8 mouse cellular contexts compared by ENCODE assay signal in genomic region chr15:77364026-77364425, GRCm38 (mm10). TPM values are rescaled to one million over a fixed set of nuclear protein-coding genes. Genes with fewer than 3 reads are reported as not detected.
DNase-seq lines count a peak whose midpoint lies in the region; ATAC-seq and TF ChIP-seq lines count a peak whose summit lies in the region.

No protein-coding gene starts in this region.

- intact Hi-C loops in gastrocnemius, adult 2 months (cut with DNase I): loop anchor here (5.0 to 10.0 kb wide), 2 partner anchors 327 to 389 kb away; no protein-coding TSS in a partner anchor
- intact Hi-C loops in left cerebral cortex, adult 2 months (cut with DNase I): no loop called here

- DNase-seq in gastrocnemius, adult 2 months: peak; percentile 60
- DNase-seq in gastrocnemius, postnatal 4 days (ENCODE audit: low spot score in 2 of 2): no peak
- peak; percentile 28 to 32 for DNase-seq in urinary bladder, postnatal 36 days (ENCODE audit: low spot score in 2 of 2)
- DNase-seq in urinary bladder, postnatal 4 days (ENCODE audit: low spot score in 2 of 2): no peak
- peak; percentile 60 to 68 for DNase-seq in left cerebral cortex, adult 2 months (ENCODE audit: extremely low spot score in 1 of 2, low spot score in 2 of 2)
- DNase-seq in spleen, adult 12 weeks (ENCODE audit: low spot score): no peak
- no peak for DNase-seq in cerebellum, adult 11 months

- H3K4me1 ChIP-seq in stomach, embryonic 16.5 days (ENCODE audit: control insufficient read depth, insufficient read depth, low read length): peaks cover 41% of the 10 kb centered on the region

- no peaks in the 10 kb centered on the region for H3K36me3 ChIP-seq in stomach, embryonic 16.5 days (ENCODE audit: control insufficient read depth, insufficient read depth, low read length)

- H3K9me3 ChIP-seq in stomach, embryonic 16.5 days (replicated peaks; ENCODE audit: control insufficient read depth, low read length): no peaks in the 10 kb centered on the region

- H3K4me3 ChIP-seq in gastrocnemius, adult 2 months: peak overlapping the region; percentile 48
- H3K4me3 ChIP-seq in left cerebral cortex, adult 2 months: no peak overlapping the region
- no peak overlapping the region for H3K4me3 ChIP-seq in stomach, embryonic 16.5 days (replicated peaks; ENCODE audit: low read length)

- WGBS in stomach, embryonic 16.5 days: 67% methylated on average over 3 of the region's 3 CpGs

- no peak for ATAC-seq in stomach, embryonic 16.5 days (ENCODE audit: insufficient read depth, low FRiP score)

- no peak overlapping the region for H3K9ac ChIP-seq in stomach, embryonic 16.5 days (ENCODE audit: low read length)

- H3K4me2 ChIP-seq in stomach, embryonic 16.5 days (ENCODE audit: low read depth, low read length): no peak overlapping the region

- peak overlapping the region; percentile 98 for H3K27ac ChIP-seq in gastrocnemius, adult 2 months
- H3K27ac ChIP-seq in left cerebral cortex, adult 2 months: peak overlapping the region; percentile 98
- peak overlapping the region; percentile 34; the same call in 1 of the 2 replicates for H3K27ac ChIP-seq in stomach, embryonic 16.5 days (ENCODE audit: low read length)

- TF ChIP-seq CTCF in gastrocnemius, adult 2 months (IDR thresholded peaks at IDR 0.05): no peak
- no peak for TF ChIP-seq CTCF in left cerebral cortex, adult 2 months (IDR thresholded peaks at IDR 0.05)

- H3K27me3 ChIP-seq in stomach, embryonic 16.5 days (ENCODE audit: control insufficient read depth, insufficient read depth, low read length): no peaks in the 10 kb centered on the region

RNA-seq across cellular contexts. Expression of gene Apol7a, which starts 34.9 kb away (rescaled TPM):
- 1 to 10 TPM in 1 of 2 experiments, under 1 TPM in 1; 0.31 to 1.2 TPM for total RNA-seq in gastrocnemius, adult 2 months (2021)
- total RNA-seq in gastrocnemius, postnatal 4 days (2021): under 1 TPM; 0.69 to 0.86 TPM
- total RNA-seq in left cerebral cortex, adult 2 months (2021): under 1 TPM; 0.30 to 0.32 TPM
- 9.0 and 17.9 TPM in 2 replicates for polyA plus RNA-seq in stomach, embryonic 16.5 days (2015; fragmentation: Nextera tagmentation; extraction: Ambion mirVana)

RNA-seq across cellular contexts. Expression of gene Apol9a, which starts 46.9 kb away (rescaled TPM):
- total RNA-seq in gastrocnemius, adult 2 months (2021): not detected
- total RNA-seq in gastrocnemius, postnatal 4 days (2021): not detected
- total RNA-seq in left cerebral cortex, adult 2 months (2021): not detected
- polyA plus RNA-seq in stomach, embryonic 16.5 days (2015; fragmentation: Nextera tagmentation; extraction: Ambion mirVana): not detected in 2 replicates

RNA-seq across cellular contexts. Expression of gene Rbfox2, which starts 57.2 kb away (rescaled TPM):
- 10 to 100 TPM; 48.2 to 78.6 TPM for total RNA-seq in gastrocnemius, adult 2 months (2021)
- 100 to 1,000 TPM; 289 to 339 TPM for total RNA-seq in gastrocnemius, postnatal 4 days (2021)
- 100 to 1,000 TPM; 248 to 258 TPM for total RNA-seq in left cerebral cortex, adult 2 months (2021)
- 55.7 and 63.6 TPM in 2 replicates for polyA plus RNA-seq in stomach, embryonic 16.5 days (2015; fragmentation: Nextera tagmentation; extraction: Ambion mirVana)

Comparison
In these comparisons a context has a peak if more than half of its experiments do, and no peak if none do; other contexts are left out.
1. DNase-seq: peak in gastrocnemius, adult 2 months (single experiment), urinary bladder, postnatal 36 days (2 of 2) and left cerebral cortex, adult 2 months (2 of 2); none in gastrocnemius, postnatal 4 days (0 of 2), urinary bladder, postnatal 4 days (0 of 2), spleen, adult 12 weeks (single experiment) and cerebellum, adult 11 months (single experiment).
2. H3K27ac ChIP-seq: peak in every context shown above with its lines; median percentile 98 in gastrocnemius, adult 2 months; 98 in left cerebral cortex, adult 2 months; 34 in stomach, embryonic 16.5 days.